Mouse (Mus musculus) CH12.LX (cell line): ENCODE data around the gene Ppp1r14b. TPM values are rescaled to one million over a fixed set of nuclear protein-coding genes. Genes with fewer than 3 reads are reported as not detected.
A peak's percentile ranks its signal among the peaks of the same experiment; 100 is the strongest.

Experiments
- DNase-seq: peaks from one replicate; pipeline ENCODE4 v3.0.0-alpha.2; 2013; ENCODE audit errors: extremely low read depth
- H3K27ac ChIP-seq: 2 replicates; pipeline ENCODE4 v1.5.1; 2012; ENCODE audit warnings: low read depth, mild to moderate bottlenecking, control low read depth, moderate library complexity; ENCODE audit not compliant: insufficient read depth
- H3K27me3 ChIP-seq: replicated peaks from 2 replicates; pipeline ENCODE3; 2012; ENCODE audit warnings: inconsistent platforms
- H3K36me3 ChIP-seq, 2 experiments: replicated peaks in 1 of 2; 2 replicates each; pipeline versions ENCODE3 to v1.6.1; 2012; ENCODE audit warnings: inconsistent platforms in 1 of 2, low read length in 1 of 2, mild to moderate bottlenecking in 1 of 2, mixed read lengths in 1 of 2, moderate library complexity in 1 of 2; ENCODE audit not compliant: control insufficient read depth in 1 of 2, insufficient read depth in 1 of 2
- H3K4me1 ChIP-seq, 2 experiments: 2 replicates each; pipeline ENCODE4 v1.6.1; 2012; ENCODE audit warnings: inconsistent platforms in 1 of 2, moderate library complexity in 1 of 2; ENCODE audit not compliant: insufficient read depth in 2 of 2, control insufficient read depth in 1 of 2
- H3K4me2 ChIP-seq: 2 replicates; pipeline ENCODE4 v1.6.1; 2012; ENCODE audit warnings: low read depth, mild to moderate bottlenecking, control low read depth; ENCODE audit not compliant: poor library complexity, insufficient read depth, severe bottlenecking
- H3K4me3 ChIP-seq, 3 experiments: fragments of 150-350 bp in 1 of 3; sonication (generic) in 1 of 3; replicated peaks in 1 of 3; 2 replicates each; pipeline versions ENCODE3 to v1.5.1; 2011 to 2012; ENCODE audit warnings: low read depth in 2 of 3, low read length in 2 of 3, mild to moderate bottlenecking in 2 of 3, moderate library complexity in 2 of 3, control low read depth in 1 of 3, improper control_type of control experiment in 1 of 3, inconsistent platforms in 1 of 3, mixed read lengths in 1 of 3; ENCODE audit not compliant: poor library complexity in 1 of 3
- H3K79me2 ChIP-seq: replicated peaks from 2 replicates; pipeline ENCODE4 v1.6.1; 2012; ENCODE audit warnings: mild to moderate bottlenecking, moderate library complexity; ENCODE audit not compliant: control insufficient read depth, poor library complexity, insufficient read depth, severe bottlenecking; ENCODE audit errors: extremely low read depth
- H3K9ac ChIP-seq: 2 replicates; pipeline ENCODE4 v1.6.1; 2012; ENCODE audit warnings: low read depth, mild to moderate bottlenecking, control low read depth, moderate library complexity; ENCODE audit not compliant: insufficient read depth
- H3K9me3 ChIP-seq: replicated peaks from 2 replicates; pipeline ENCODE3; 2012; ENCODE audit warnings: low read length, inconsistent platforms, mixed read lengths
- BHLHE40 ChIP-seq: IDR thresholded peaks from 2 replicates; pipeline ENCODE4 v1.6.1; 2011; ENCODE audit warnings: mild to moderate bottlenecking, low read depth, low read length, improper control_type of control experiment
- CHD1 ChIP-seq: IDR thresholded peaks from 2 replicates; pipeline ENCODE4 v1.6.1; 2012; ENCODE audit warnings: low read depth, low read length, improper control_type of control experiment, inconsistent platforms
- CHD2 ChIP-seq: IDR thresholded peaks from 2 replicates; pipeline ENCODE4 v1.6.1; 2011; ENCODE audit warnings: low read length, improper control_type of control experiment
- CTCF ChIP-seq, 2 experiments: IDR thresholded peaks in 1 of 2; conservative IDR thresholded peaks in 1 of 2; 2 replicates each; pipeline ENCODE4 v1.5.1; 2011 to 2012; ENCODE audit warnings: low read depth in 2 of 2, low read length in 2 of 2, improper control_type of control experiment in 1 of 2, inconsistent platforms in 1 of 2, mild to moderate bottlenecking in 1 of 2, moderate library complexity in 1 of 2
- E2F4 ChIP-seq: IDR thresholded peaks from 2 replicates; pipeline ENCODE4 v1.6.1; 2011; ENCODE audit warnings: low read depth, low read length, improper control_type of control experiment; ENCODE audit not compliant: insufficient replicate concordance
- ELF1 ChIP-seq: IDR thresholded peaks from 2 replicates; pipeline ENCODE4 v1.6.1; 2014; ENCODE audit warnings: low read depth, mild to moderate bottlenecking, inconsistent platforms, low read length, improper control_type of control experiment
- EP300 ChIP-seq: IDR thresholded peaks from 2 replicates; pipeline ENCODE4 v1.6.1; 2011; ENCODE audit warnings: low read length, improper control_type of control experiment
- ETS1 ChIP-seq: conservative IDR thresholded peaks from 2 replicates; pipeline ENCODE4 v1.6.1; 2012; ENCODE audit warnings: low read depth, mild to moderate bottlenecking, inconsistent platforms, low read length, improper control_type of control experiment, moderate library complexity
- GABPA ChIP-seq: IDR thresholded peaks from 2 replicates; pipeline ENCODE4 v1.6.1; 2012; ENCODE audit warnings: low read depth, low read length, improper control_type of control experiment, inconsistent platforms; ENCODE audit not compliant: insufficient replicate concordance
- HCFC1 ChIP-seq: IDR thresholded peaks from 2 replicates; pipeline ENCODE4 v1.6.1; 2012; ENCODE audit warnings: low read depth, mild to moderate bottlenecking, inconsistent platforms, low read length, improper control_type of control experiment
- IRF4 ChIP-seq: IDR thresholded peaks from 2 replicates; pipeline ENCODE4 v1.6.1; 2014; ENCODE audit warnings: low read depth, mild to moderate bottlenecking, inconsistent platforms, low read length, improper control_type of control experiment
- JUN ChIP-seq: IDR thresholded peaks from 2 replicates; pipeline ENCODE4 v1.6.1; 2011; ENCODE audit warnings: low read depth, mild to moderate bottlenecking, low read length, improper control_type of control experiment, moderate library complexity; ENCODE audit not compliant: insufficient read depth
- JUND ChIP-seq: conservative IDR thresholded peaks from 2 replicates; pipeline ENCODE4 v1.6.1; 2011; ENCODE audit warnings: low read depth, low read length, improper control_type of control experiment
- KAT2A ChIP-seq: IDR thresholded peaks from 2 replicates; pipeline ENCODE4 v1.6.1; 2012; ENCODE audit warnings: low read length, improper control_type of control experiment, inconsistent platforms; ENCODE audit not compliant: insufficient replicate concordance
- MAFK ChIP-seq: IDR thresholded peaks from 2 replicates; pipeline ENCODE4 v1.6.1; 2011; ENCODE audit warnings: low read length, improper control_type of control experiment; ENCODE audit not compliant: insufficient replicate concordance
- MAX ChIP-seq: IDR thresholded peaks from 2 replicates; pipeline ENCODE4 v1.6.1; 2011; ENCODE audit warnings: low read length, improper control_type of control experiment
- MAZ ChIP-seq: IDR thresholded peaks from 2 replicates; pipeline ENCODE4 v1.6.1; 2012; ENCODE audit warnings: low read depth, mild to moderate bottlenecking, inconsistent platforms, low read length, improper control_type of control experiment, moderate library complexity
- MEF2A ChIP-seq: IDR thresholded peaks from 2 replicates; pipeline ENCODE4 v1.6.1; 2014; ENCODE audit warnings: low read depth, mild to moderate bottlenecking, inconsistent platforms, low read length, improper control_type of control experiment, borderline replicate concordance
- MXI1 ChIP-seq: IDR thresholded peaks from 2 replicates; pipeline ENCODE4 v1.6.1; 2011; ENCODE audit warnings: mild to moderate bottlenecking, low read depth, low read length, improper control_type of control experiment
- MYC ChIP-seq: IDR thresholded peaks from 2 replicates; pipeline ENCODE4 v1.6.1; 2011; ENCODE audit warnings: low read depth, mild to moderate bottlenecking, improper control_type of control experiment, low read length
- NELFE ChIP-seq: IDR thresholded peaks from 2 replicates; pipeline ENCODE4 v1.6.1; 2011; ENCODE audit warnings: low read depth, low read length, improper control_type of control experiment
- NRF1 ChIP-seq: IDR thresholded peaks from 2 replicates; pipeline ENCODE4 v1.6.1; 2014; ENCODE audit warnings: low read depth, mild to moderate bottlenecking, inconsistent platforms, low read length, improper control_type of control experiment, moderate library complexity
- PAX5 ChIP-seq: IDR thresholded peaks from 2 replicates; pipeline ENCODE4 v1.6.1; 2012; ENCODE audit warnings: low read length, inconsistent platforms, mixed read lengths
- POLR2A ChIP-seq: IDR thresholded peaks from 2 replicates; pipeline ENCODE4 v1.6.1; 2011; ENCODE audit warnings: low read depth, mild to moderate bottlenecking, improper control_type of control experiment, low read length
- POLR2AphosphoS2 ChIP-seq: IDR thresholded peaks from 2 replicates; pipeline ENCODE4 v1.6.1; 2011; ENCODE audit warnings: low read depth, low read length, improper control_type of control experiment
- RAD21 ChIP-seq: IDR thresholded peaks from 2 replicates; pipeline ENCODE4 v1.6.1; 2011; ENCODE audit warnings: low read depth, mild to moderate bottlenecking, low read length, improper control_type of control experiment, moderate library complexity
- RCOR1 ChIP-seq: conservative IDR thresholded peaks from 2 replicates; pipeline ENCODE4 v1.6.1; 2012; ENCODE audit warnings: low read depth, mild to moderate bottlenecking, inconsistent platforms, low read length, improper control_type of control experiment
- SIN3A ChIP-seq: IDR thresholded peaks from 2 replicates; pipeline ENCODE4 v1.6.1; 2012; ENCODE audit warnings: low read length, improper control_type of control experiment, inconsistent platforms
- SMC3 ChIP-seq: IDR thresholded peaks from 2 replicates; pipeline ENCODE4 v1.6.1; 2011; ENCODE audit warnings: low read depth, low read length, improper control_type of control experiment
- TBP ChIP-seq: conservative IDR thresholded peaks from 2 replicates; pipeline ENCODE4 v1.6.1; 2011; ENCODE audit warnings: low read depth, low read length, improper control_type of control experiment
- TCF12 ChIP-seq: IDR thresholded peaks from 2 replicates; pipeline ENCODE4 v1.6.1; 2014; ENCODE audit warnings: low read depth, mild to moderate bottlenecking, inconsistent platforms, low read length, improper control_type of control experiment
- UBTF ChIP-seq: IDR thresholded peaks from 2 replicates; pipeline ENCODE4 v1.6.1; 2012; ENCODE audit warnings: low read depth, mild to moderate bottlenecking, inconsistent platforms, low read length, improper control_type of control experiment, moderate library complexity
- USF1 ChIP-seq: IDR thresholded peaks from 2 replicates; pipeline ENCODE4 v1.6.1; 2014; ENCODE audit warnings: low read depth, mild to moderate bottlenecking, inconsistent platforms, low read length, improper control_type of control experiment
- USF2 ChIP-seq: conservative IDR thresholded peaks from 2 replicates; pipeline ENCODE4 v1.6.1; 2011; ENCODE audit warnings: low read depth, low read length, improper control_type of control experiment
- ZC3H11A ChIP-seq: IDR thresholded peaks from 2 replicates; pipeline ENCODE4 v1.6.1; 2012; ENCODE audit warnings: low read depth, mild to moderate bottlenecking, inconsistent platforms, low read length, improper control_type of control experiment
- ZKSCAN1 ChIP-seq: IDR thresholded peaks from 2 replicates; pipeline ENCODE4 v1.6.1; 2012; ENCODE audit warnings: low read depth, inconsistent platforms, low read length, improper control_type of control experiment, borderline replicate concordance
- ZMIZ1 ChIP-seq: IDR thresholded peaks from 2 replicates; pipeline ENCODE4 v1.6.1; 2012; ENCODE audit warnings: low read depth, mild to moderate bottlenecking, inconsistent platforms, low read length, improper control_type of control experiment
- ZNF384 ChIP-seq: IDR thresholded peaks from 2 replicates; pipeline ENCODE4 v1.6.1; 2012; ENCODE audit warnings: low read depth, low read length, improper control_type of control experiment, inconsistent platforms
- dilution Hi-C: fragments of 300-500 bp; cut with MboI; formaldehyde crosslinking; loops from 2 replicates; pipeline ENCODE4 v1.14.3; 2020; ENCODE audit warnings: low sequenced_read_pairs; ENCODE audit not compliant: extremely low pct_unique_long_range_greater_than_20kb, extremely low pct_ligation_motif_present
- in situ Hi-C: fragments of 300-500 bp; cut with MboI; formaldehyde crosslinking; loops from 3 replicates; pipeline ENCODE4 v1.14.3; 2019; ENCODE audit warnings: low sequenced_read_pairs, low pct_ligation_motif_present, low pct_unique_long_range_greater_than_20kb, mixed read lengths
- polyA plus RNA-seq: library from polyadenylated mRNA; unstranded; fragments of >175 nt; gene quantifications from 2 replicates; pipeline ENCODE4 v1.2.1, GENCODE M21; 2012; ENCODE audit warnings: low read depth; ENCODE audit not compliant: insufficient read length
- total RNA-seq, 2 experiments: library from RNA; depleted of rRNA; stranded (reverse); fragments of 300-350 nt in 1 of 2; fragments of >200 nt in 1 of 2; gene quantifications; 2 replicates each; pipeline ENCODE4 v1.2.3; 2012 to 2014

Ppp1r14b gene
- total and polyA plus RNA-seq, 3 experiments, result 167 to 256 (median 241) TPM

GRCm38 (mm10) chr19:6996006-6996405, 21.2 kb downstream of the Ppp1r14b start, which contains the start of the genes Nudt22 and Trpt1:
Gene Nudt22, minus strand, starts transcription at chr19:6996117.
Gene Trpt1, plus strand, starts transcription at chr19:6996131.
- dilution Hi-C loops, result no loop called here
- H3K79me2 ChIP-seq, result no peaks in the 10 kb centered on the region
- peak within 1 kb of the TSS; percentile 63 to 90 (median 69) for H3K4me3 ChIP-seq
- TF ChIP-seq SMC3 (no peak), MAZ (no peak), MXI1 (no peak), JUN (no peak), PAX5 (no peak), SIN3A (peak; percentile 54; the same call in 1 of the 2 replicates), MAFK (no peak), ETS1 (no peak), POLR2A (peak; percentile 61; the same call in 1 of the 2 replicates), NELFE (0 out of 2 replicates have a peak, but pooled peaks have one; percentile 49), IRF4 (no peak), HCFC1 (peak; percentile 54), UBTF (no peak), ZKSCAN1 (no peak), TCF12 (peak; percentile 22; the same call in 1 of the 2 replicates), TBP (no peak), MAX (no peak), ZNF384 (no peak), CHD1 (no peak), ZMIZ1 (0 out of 2 replicates have a peak, but pooled peaks have one; percentile 4), RCOR1 (no peak), EP300 (no peak), GABPA (no peak), CHD2 (no peak), USF1 (no peak), RAD21 (no peak), E2F4 (no peak), CTCF (conservative IDR thresholded peaks at IDR 0.05 in 1 of 2, IDR thresholded peaks at IDR 0.05 in 1 of 2; ENCODE audit: low read depth in 2 of 2, low read length in 2 of 2) (no peak), ZC3H11A (no peak), USF2 (no peak), KAT2A (no peak), ELF1 (peak; percentile 78), BHLHE40 (no peak), JUND (no peak), POLR2AphosphoS2 (no peak), NRF1 (no peak), MYC (no peak), MEF2A (no peak)
- H3K36me3 ChIP-seq, result peaks cover 25 to 33% of the 10 kb centered on the region in 2 experiments
- no peaks in the 10 kb centered on the region for H3K27me3 ChIP-seq
- in situ Hi-C loops, result no loop called here
- H3K27ac ChIP-seq, result no peak within 1 kb of the TSS
- peak; percentile 83 for DNase-seq
- H3K9me3 ChIP-seq, result no peaks in the 10 kb centered on the region
- peak within 1 kb of the TSS; percentile 62 for H3K9ac ChIP-seq
- H3K4me2 ChIP-seq, result peak within 1 kb of the TSS; percentile 67
- peaks cover 4 to 56% of the 10 kb centered on the region in 2 experiments for H3K4me1 ChIP-seq
